Mouse (Mus musculus): ENCODE data around the gene Ciita. TPM values are rescaled to one million over a fixed set of nuclear protein-coding genes. Genes with fewer than 3 reads are reported as not detected.

Gene Ciita
- total RNA-seq (2021): under 1 TPM; 0.37 to 0.56 TPM
- long read RNA-seq, experiment 1: 0 reads
- long read RNA-seq, experiment 2: 0 reads

DNA sequence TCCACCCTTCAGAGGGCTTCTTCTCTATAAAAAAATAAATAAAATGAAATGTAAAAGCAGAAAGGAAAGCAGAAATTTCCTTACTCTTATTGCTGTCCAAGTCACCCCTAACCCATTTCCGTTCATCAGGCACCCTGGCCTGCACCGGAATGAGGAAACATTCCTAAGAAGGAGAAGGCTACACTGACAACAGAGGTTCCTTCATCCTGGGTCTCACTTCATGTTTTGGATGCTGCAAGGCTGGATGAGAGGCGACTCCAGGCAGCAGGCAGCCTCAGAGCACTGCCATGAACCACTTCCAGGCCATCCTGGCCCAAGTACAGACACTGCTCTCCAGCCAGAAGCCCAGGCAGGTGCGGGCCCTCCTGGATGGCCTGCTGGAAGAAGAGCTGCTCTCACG is at the start of gene Ciita:
Gene Ciita, plus strand, starts transcription at position 203 of the 400 bp plus-strand sequence.
- no peak for DNase-seq (ENCODE audit: low spot score in 2 of 2)

DNA sequence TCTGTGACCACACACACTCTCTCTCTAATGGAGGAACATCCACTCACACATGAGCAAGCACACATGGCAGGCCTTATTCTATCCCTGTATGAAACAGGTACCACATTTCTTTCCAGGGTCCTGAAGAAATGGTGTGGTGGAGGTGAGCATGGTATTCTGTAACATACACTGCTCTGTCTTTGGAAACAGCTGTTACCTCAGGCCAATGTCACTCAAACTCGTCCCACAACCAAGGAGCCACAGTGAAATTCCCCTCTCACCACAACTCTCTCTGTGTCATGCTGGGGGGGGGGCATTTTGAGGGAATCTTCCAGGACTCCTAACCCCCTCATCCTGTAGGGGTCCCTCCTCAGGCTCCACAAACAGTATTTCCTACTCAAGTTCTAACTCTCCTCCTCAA is 47.9 kb upstream of the Ciita start:
- no peak for DNase-seq (ENCODE audit: low spot score in 2 of 2)

DNA sequence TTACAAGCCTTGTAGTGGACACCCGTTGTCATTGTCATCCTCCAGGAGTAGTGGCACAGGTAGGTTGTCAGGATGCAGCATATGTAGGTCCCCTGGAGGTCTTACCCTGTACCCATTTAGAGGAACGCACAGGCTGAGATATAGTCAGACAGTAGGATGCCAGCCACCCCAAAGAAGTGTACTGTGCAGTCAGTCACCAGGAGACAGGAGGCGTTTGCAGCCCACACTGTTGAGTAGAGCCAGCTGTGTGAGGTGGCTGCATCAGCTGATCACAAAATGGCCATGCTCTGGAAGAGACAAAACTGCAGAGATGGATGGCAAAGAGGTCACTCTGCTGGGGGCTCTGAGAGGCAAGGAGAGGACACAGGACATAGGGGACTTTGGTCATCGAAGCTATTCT is 47.5 kb upstream of the Ciita start:
- no peak for DNase-seq (ENCODE audit: low spot score in 2 of 2)

GRCm38 (mm10) chr16:10433344-10433743 is 46.5 kb upstream of the Ciita start:
- no peak for DNase-seq (ENCODE audit: low spot score in 2 of 2)

GRCm38 (mm10) chr16:10436166-10436565 is 43.7 kb upstream of the Ciita start:
- no peak for DNase-seq (ENCODE audit: low spot score in 2 of 2)

GRCm38 (mm10) chr16:10438055-10438454 is 41.8 kb upstream of the Ciita start:
- no peak for DNase-seq (ENCODE audit: low spot score in 2 of 2)

- DNase-seq (ENCODE audit: low spot score in 2 of 2): no peak
These were observed 38.5 kb upstream of the Ciita start for GRCm38 (mm10) chr16:10441328-10441727.

DNA sequence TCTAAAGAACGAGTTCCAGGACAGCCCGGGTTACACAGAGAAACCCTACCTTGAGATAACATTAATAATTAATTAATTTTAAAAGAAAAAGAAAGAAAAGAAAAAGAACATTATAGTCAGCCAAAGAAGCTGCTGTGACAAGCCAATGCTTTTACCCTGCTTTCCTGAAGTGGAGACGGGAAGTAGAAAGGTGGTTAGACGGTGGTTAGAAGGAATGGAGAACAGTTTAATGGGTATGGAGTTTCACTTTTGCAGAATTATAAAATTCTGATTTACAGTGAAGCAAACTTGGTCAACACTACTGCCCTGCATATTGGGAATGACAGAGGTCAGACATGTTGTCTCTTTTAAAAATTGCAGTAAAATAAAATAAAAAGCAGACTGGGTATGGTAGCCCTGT is 38.1 kb upstream of the Ciita start:
- no peak for DNase-seq (ENCODE audit: low spot score in 2 of 2)

- no peak for DNase-seq (ENCODE audit: low spot score in 2 of 2)
These were observed 36.1 kb upstream of the Ciita start for GRCm38 (mm10) chr16:10443723-10444122.

DNA sequence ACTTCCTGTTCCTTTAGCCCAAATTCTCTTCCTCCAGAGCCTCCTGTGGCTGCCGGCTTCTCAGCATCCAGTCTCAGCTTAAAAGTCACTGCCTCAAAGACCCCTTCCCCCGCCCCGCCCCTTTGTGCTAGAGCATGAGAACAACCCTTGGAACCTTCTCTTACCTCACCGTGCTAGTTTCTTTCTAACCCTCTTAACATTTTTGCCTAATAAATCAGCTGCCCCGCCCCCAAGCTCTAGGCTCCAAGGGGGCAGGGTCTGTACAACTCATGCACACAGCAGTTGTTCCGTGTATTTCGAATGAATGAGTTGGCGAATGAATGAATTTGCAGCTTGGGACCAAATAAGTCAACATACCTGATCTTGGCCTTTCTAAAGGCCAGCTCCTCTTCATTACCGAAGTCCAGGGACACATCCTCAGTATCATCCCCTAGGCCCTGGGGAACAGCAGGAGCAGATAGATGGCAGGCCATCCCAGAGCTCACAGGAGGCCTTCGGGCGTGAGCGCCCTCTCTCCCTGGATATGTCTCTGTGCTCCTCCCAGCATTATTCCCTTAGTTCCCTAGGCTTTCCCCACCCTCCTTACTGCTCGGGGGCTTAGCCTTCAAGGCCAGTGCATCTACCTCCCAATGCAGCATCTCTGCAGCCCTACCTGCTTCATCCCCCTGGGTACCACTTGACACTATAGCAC is 33.1 kb upstream of the Ciita start:
- no peak for DNase-seq (ENCODE audit: low spot score in 2 of 2)

DNA sequence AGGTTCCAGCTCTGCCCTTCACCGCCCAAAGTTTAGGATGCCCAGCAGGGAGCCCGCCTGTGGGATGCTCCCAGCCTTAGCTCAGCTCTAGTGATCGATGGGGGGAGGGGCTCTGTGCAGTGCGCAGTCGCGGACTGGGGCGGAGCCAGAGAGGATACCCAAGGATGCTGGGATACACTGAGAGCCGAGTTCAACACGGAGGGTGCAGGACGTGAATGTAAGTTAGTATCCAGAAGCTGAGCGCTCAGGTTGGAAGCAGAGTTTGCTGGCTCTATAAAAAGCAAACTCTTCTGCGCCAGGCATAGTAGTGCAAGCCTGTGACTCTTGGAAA is 32.6 kb upstream of the Ciita start, which contains the start of gene Tvp23a:
Gene Tvp23a, minus strand, starts transcription at position 99 of the 331 bp plus-strand sequence.
- DNase-seq (ENCODE audit: low spot score in 2 of 2): peak in 1 of 2 experiments; percentile 43

GRCm38 (mm10) chr16:10447781-10448180 is 32.1 kb upstream of the Ciita start:
- DNase-seq (ENCODE audit: low spot score in 2 of 2): no peak

- no peak for DNase-seq (ENCODE audit: low spot score in 2 of 2)
These were observed 30.9 kb upstream of the Ciita start for GRCm38 (mm10) chr16:10448931-10449330.

DNA sequence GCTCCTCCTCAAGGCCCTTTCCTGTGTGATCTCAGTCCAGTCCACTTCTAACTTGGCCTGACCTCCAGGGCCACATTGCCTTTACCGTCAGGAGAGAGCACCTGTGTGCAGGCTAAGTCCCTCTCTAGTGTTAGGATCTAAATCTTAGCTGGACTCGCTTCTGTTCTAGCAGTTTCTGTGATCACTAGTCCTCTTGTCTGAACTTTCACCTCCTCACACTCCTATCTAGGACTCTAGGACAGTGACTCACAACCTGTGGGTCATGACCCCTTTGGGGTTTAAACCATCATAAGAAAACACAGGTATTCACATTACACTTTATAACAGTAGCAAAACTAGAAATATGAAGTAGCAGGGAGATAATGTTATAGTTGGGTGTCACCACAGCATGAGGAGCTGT is 28.0 kb upstream of the Ciita start:
- DNase-seq (ENCODE audit: low spot score in 2 of 2): no peak

DNA sequence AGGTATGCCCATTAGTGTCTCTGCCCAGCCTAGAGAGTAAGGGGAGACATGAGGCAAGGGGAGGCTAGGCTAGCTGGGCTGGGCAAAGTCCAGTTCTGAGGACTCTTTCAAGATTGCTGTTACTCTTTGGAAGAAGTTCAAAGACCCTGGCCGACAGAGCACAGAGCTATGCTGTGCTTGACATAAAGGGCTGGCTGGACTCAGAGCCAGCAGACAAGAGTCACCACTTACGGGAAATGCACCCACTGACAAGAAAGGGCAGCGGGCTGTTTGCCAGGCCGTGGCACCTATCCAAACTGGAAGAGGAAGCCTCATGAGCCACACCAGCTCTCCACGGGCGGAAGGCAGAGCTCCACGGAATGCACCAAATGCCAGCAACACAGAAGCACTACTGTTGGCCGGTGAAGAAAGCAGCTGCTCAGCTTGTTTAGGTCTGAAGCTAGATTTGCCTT is 27.4 kb upstream of the Ciita start:
- peak; percentile 63 to 74 for DNase-seq (ENCODE audit: low spot score in 2 of 2)

DNA sequence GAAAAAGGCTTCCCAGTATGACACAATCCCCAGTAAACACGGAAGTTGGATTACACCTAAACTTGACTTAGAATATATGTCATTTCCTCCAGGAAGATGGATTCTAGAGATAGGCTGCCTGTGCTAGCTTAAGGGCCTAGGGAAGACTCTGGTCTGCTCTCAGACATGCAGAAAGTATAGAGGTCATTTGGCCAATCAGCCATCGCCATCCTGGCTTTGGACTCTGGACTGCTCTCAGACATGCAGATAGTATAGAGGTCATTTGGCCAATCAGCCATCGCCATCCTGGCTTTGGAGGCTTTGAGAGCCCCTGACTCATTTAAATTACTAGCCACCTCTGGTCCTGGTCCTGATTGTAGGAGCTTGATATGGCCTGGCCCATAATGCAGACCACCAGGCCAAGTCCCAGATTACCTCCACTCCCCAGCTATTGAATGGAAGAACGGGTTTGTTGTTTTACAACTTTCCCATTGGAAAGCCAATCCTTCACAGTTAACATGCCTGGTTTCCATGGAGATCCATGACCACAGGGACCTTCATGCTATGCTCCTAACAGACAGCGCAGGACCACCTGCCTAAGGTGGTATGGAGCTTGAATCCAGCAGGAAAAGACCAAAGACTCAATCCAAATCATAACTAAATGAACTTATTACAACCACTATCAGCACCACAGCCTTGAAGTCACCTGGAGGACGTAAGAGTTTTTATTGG is 25.8 kb upstream of the Ciita start:
- DNase-seq (ENCODE audit: low spot score in 2 of 2): no peak

DNA sequence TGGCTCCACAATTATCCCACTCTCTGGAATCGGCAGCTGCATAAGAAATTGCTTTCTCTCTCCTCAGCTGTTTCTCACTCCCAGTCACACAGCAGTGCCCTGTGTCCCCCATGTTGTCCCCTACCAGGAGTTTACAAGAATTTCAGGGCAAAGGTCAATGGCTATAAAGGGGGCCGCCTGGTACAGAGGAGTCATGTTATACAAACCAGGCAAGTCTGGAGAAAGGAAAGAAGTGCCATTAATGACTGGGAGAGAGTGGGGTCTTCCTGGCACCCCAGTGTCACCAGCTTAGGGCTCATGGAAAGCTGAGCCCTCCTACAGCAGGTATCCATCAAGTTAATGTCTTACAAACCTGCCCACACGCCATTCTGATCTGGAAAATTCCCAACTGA is 25.3 kb upstream of the Ciita start:
- DNase-seq (ENCODE audit: low spot score in 2 of 2): no peak

DNA sequence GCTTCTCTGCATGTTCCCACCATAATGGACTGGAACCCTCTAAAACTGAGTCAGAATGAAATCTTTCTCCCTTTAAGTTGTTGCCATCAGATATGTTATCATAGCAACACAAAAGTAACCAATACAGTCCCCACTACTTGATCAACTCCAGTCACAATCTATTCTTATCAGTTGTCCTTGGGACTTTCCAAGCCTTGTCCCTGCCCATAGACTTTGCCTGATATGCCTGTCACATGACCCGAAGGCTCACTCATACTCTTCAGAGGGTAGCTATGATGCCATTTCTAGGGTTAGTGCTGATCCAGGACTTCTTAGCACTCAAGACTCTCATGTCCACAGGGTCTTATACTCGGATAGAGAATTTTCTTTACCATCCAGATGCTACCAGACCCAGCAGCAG is 19.7 kb upstream of the Ciita start:
- DNase-seq (ENCODE audit: low spot score in 2 of 2): no peak

GRCm38 (mm10) chr16:10461178-10461577 is 18.7 kb upstream of the Ciita start:
- no peak for DNase-seq (ENCODE audit: low spot score in 2 of 2)

- DNase-seq (ENCODE audit: low spot score in 2 of 2): no peak
These were observed 14.7 kb upstream of the Ciita start for GRCm38 (mm10) chr16:10465011-10465681.

DNA sequence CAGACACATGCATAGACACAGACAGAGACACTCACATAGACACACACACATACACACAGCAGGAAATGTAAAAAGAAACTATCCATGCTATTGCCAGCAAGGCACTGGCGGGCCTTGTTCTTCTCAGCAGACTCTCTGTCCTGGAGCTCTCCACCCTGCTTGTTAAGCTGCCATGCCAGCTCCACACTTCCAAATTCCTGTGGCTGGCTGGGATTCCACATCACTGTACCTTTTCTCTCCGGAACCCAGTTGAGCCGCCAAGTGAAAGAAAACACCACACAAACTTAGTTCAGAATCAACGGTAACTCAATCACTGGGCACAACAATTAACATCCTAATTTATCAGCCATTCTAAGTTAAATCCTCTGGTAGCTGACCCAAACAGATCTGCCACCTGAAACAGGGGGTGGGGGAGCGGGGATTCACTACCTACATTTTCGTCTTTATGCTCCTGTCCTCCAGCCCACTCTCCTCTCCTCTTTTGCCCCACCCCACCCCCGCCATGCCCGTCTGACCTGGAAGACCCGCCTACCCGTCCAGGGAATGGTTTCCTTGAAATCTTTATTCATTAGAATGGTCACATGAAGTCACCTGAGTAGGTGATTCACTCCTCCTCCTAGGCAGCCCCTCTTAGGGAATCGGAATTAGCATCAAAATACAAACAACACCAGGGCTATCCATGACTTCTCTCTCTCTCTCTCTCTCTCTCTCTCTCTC is 12.3 kb upstream of the Ciita start:
- no peak for DNase-seq (ENCODE audit: low spot score in 2 of 2)

- DNase-seq (ENCODE audit: low spot score in 2 of 2): no peak
These were observed 11.7 kb upstream of the Ciita start for GRCm38 (mm10) chr16:10468201-10468600.

Data from adrenal gland, postnatal 4 days (tissue).